Mouse (Mus musculus) midbrain, embryonic 14.5 days (tissue): ENCODE measurements around the gene Gm12166. TPM values are rescaled to one million over a fixed set of nuclear protein-coding genes. Genes with fewer than 3 reads are reported as not detected.
A peak's percentile ranks its signal among the peaks of the same experiment; 100 is the strongest.
"Not testable (repeated sequence)": the region's sequence is repeated elsewhere in the genome, so short reads cannot be mapped to it uniquely, and the experiment has no call there.

Source experiments
- ATAC-seq: fragments of 200-750 bp; cut with Nextera tagmentation; 2 replicates; pipeline ENCODE4 v1.8.0; 2017; ENCODE audit warnings: moderate number of reproducible peaks, moderate library complexity; ENCODE audit not compliant: low FRiP score, low TSS enrichment
- DNase-seq: peaks from one replicate; pipeline ENCODE4 v3.0.0-alpha.2; 2015
- H3K27ac ChIP-seq: fragments of 300-500 bp; sonication (generic); replicated peaks from 2 replicates; pipeline ENCODE4 v1.5.1; 2014; ENCODE audit warnings: mild to moderate bottlenecking, low read depth, low read length, moderate library complexity
- H3K27me3 ChIP-seq: fragments of 300-500 bp; sonication (generic); 2 replicates; pipeline ENCODE4 v1.6.1; 2014; ENCODE audit warnings: low read length, control low read depth, mixed read lengths; ENCODE audit not compliant: control insufficient read depth, insufficient read depth
- H3K36me3 ChIP-seq: fragments of 300-500 bp; sonication (generic); 2 replicates; pipeline ENCODE4 v1.6.1; 2014; ENCODE audit warnings: low read length, control low read depth; ENCODE audit not compliant: control insufficient read depth, insufficient read depth
- H3K4me1 ChIP-seq: fragments of 300-500 bp; sonication (generic); 2 replicates; pipeline ENCODE4 v1.6.1; 2014; ENCODE audit warnings: mild to moderate bottlenecking, antibody characterized with exemption, low read length, control low read depth; ENCODE audit not compliant: control insufficient read depth, insufficient read depth
- H3K4me2 ChIP-seq: fragments of 300-500 bp; sonication (generic); 2 replicates; pipeline ENCODE4 v1.6.1; 2014; ENCODE audit warnings: mild to moderate bottlenecking, low read length, moderate library complexity
- H3K4me3 ChIP-seq: fragments of 300-500 bp; sonication (generic); replicated peaks from 2 replicates; pipeline ENCODE4 v1.5.1; 2014; ENCODE audit warnings: low read depth, low read length
- H3K9ac ChIP-seq: fragments of 300-500 bp; sonication (generic); replicated peaks from 2 replicates; pipeline ENCODE4 v1.6.1; 2014; ENCODE audit warnings: mild to moderate bottlenecking, low read length, moderate library complexity
- H3K9me3 ChIP-seq: fragments of 300-500 bp; sonication (generic); 2 replicates; pipeline ENCODE4 v1.6.1; 2016; ENCODE audit warnings: low read length, control low read depth, mixed read lengths; ENCODE audit not compliant: control insufficient read depth
- WGBS: fragments of 180-500 bp; shearing (Covaris S2); extraction: QIAGEN DNeasy Blood & Tissue Kit; methylation state at CpG from one replicate; pipeline ENCODE4 v1.1.7; 2014; 5-methylcytosine and 5-hydroxymethylcytosine counted together
- polyA plus RNA-seq: library from polyadenylated mRNA; unstranded; fragments of >200 nt; fragmentation: Nextera tagmentation; extraction: Ambion mirVana; gene quantifications from 2 replicates; pipeline ENCODE4 v1.2.1, GENCODE M21; 2014

Gm12166 gene
- 5.6 and 6.0 TPM in 2 replicates for polyA plus RNA-seq

DNA sequence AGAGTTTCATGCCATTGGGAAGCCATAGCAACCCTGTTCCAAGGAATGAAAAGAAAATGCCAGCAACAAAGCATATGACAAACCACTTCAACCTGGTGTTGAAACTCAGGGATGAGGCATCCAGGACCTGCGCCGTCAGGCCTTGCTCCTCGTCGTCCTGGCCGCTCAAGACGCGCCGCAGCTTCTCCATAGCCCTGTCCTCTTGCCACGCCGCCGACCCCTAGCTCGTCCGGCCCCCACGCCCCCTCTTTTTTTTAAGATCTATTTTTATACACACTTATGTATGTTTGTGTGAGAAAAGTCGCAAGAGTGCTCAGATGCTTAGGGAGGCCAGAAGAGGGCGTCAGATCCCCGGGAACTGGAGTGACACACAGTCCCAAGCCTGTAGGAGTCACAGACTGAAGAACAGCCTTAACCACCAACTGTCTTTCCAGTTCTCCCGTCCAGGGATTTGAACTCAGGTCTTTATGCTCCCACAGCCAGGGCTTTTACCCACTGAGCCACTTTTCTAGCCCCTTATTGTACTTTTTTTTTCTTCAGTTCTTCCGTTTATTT, at the start of gene Gm12166:
Gm12166 (minus strand) TSS at position 217 of the 555 bp plus-strand sequence.
- not testable (repeated sequence) for H3K9ac ChIP-seq, H3K4me2 ChIP-seq, H3K36me3 ChIP-seq, H3K27ac ChIP-seq, ATAC-seq, H3K4me3 ChIP-seq, H3K27me3 ChIP-seq, H3K9me3 ChIP-seq
- peaks cover 11% of the 10 kb centered on the region; the same call in 1 of the 2 replicates for H3K4me1 ChIP-seq
- WGBS, result 19% methylated on average over 19 of the region's 19 CpGs
- DNase-seq, result peak; percentile 52

- H3K27ac ChIP-seq, result no peak overlapping the region
- DNase-seq (no peak), ATAC-seq (no peak)
- peaks cover 25% of the 10 kb centered on the region for H3K36me3 ChIP-seq
- H3K9me3 ChIP-seq, result no peaks in the 10 kb centered on the region
- no peak overlapping the region for H3K4me2 ChIP-seq
- no peaks in the 10 kb centered on the region for H3K4me1 ChIP-seq
- H3K4me3 ChIP-seq, result no peak overlapping the region
- WGBS, result 81% methylated on average over 3 of the region's 3 CpGs
- no peaks in the 10 kb centered on the region for H3K27me3 ChIP-seq
- no peak overlapping the region for H3K9ac ChIP-seq
These were observed 44.9 kb upstream of the Gm12166 start for GRCm38 (mm10) chr11:46097062-46097461.

DNA sequence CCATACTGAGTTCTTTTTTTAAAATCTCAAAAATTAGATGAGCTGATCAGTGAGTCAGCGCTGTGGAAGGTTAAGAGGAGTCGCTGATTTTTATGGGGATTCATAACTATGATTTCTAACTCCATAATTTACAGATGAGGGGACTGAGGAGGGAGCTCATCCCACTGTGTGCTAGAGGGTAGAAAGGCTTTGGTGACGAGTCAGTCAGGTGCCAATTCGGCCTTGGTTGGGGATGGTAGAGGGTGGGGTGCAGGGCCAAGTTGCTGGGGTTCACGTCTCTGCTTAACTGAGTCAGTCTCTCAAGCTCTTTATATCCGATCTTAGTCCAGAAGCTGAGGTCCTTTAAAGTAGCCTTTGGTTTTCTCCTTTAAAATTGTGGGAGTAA, 44.1 kb upstream of the Gm12166 start:
- DNase-seq (no peak), ATAC-seq (no peak)
- Histone ChIP-seq H3K9ac (no peak overlapping the region), H3K27ac (no peak overlapping the region), H3K27me3 (no peaks in the 10 kb centered on the region), H3K4me3 (no peak overlapping the region), H3K36me3 (peaks cover 25% of the 10 kb centered on the region), H3K4me2 (no peak overlapping the region), H3K9me3 (no peaks in the 10 kb centered on the region), H3K4me1 (no peaks in the 10 kb centered on the region)
- 95% methylated on average over 6 of the region's 6 CpGs for WGBS

DNA sequence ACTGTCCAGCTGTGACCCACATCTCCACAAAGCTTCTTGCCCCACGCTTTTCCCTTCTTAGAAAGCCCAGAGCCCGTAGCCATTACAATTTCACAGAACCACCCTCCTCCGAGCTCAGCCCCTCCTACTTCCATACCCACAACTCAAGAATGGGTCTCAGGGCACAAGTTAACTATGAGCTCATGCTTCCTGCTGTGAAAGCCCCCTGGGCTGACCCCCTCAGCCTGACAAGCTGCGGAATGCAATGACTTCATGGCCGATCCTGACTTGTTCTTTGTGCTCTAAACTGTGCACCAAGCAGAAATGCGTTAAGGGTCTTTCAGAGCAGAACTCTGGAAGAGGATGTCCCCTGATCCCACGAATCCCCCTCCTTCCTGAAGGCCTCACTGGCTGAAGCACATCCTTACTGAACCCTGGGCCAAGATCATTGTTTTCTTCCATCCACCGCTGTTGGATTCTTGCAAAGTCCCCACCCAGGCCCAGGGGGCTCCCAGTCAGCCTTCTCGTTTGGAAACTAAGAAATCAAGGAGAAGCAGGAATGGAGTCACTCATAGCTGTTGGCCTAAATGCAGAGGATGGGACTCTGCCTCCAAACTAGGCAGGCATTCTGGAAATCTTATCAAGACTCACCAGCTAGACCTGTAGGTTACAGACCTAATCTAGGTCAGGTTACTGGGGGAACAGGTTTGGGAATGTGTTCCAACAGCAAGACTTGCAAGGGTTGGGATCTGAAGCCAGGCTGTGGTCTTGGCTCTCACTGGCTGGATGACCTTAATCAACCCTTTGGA, 43.5 kb upstream of the Gm12166 start:
- 76% methylated on average over 9 of the region's 9 CpGs for WGBS
- DNase-seq, result no peak
- Histone ChIP-seq H3K9me3 (no peaks in the 10 kb centered on the region), H3K36me3 (peaks cover 20% of the 10 kb centered on the region), H3K9ac (no peak overlapping the region), H3K4me2 (no peak overlapping the region), H3K27me3 (no peaks in the 10 kb centered on the region), H3K4me1 (no peaks in the 10 kb centered on the region), H3K27ac (no peak overlapping the region), H3K4me3 (no peak overlapping the region)
- ATAC-seq, result no peak

DNA sequence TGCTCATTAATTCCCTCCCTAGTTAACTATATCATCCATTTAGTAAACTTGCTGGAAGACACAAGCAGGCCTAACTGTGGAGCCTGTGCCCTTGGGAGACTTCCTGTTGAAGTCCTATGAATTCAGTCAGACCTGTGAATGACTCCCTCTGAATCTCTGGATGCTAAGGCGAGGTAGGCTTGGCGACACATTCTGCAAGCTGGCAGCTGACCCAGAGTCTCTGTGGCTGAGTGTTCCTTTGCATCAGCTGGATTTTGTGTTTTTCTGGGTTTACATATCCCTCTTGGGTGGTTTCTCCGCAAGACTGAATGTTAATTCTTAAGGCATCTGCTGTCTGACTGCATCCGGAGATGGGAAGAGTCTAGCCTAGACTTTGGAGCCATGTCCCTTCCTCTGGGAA, 40.0 kb upstream of the Gm12166 start:
- no peak overlapping the region for H3K27ac ChIP-seq
- peaks cover 8% of the 10 kb centered on the region; the same call in 1 of the 2 replicates for H3K36me3 ChIP-seq
- WGBS, result 87% methylated on average over 4 of the region's 4 CpGs
- no peak overlapping the region for H3K9ac ChIP-seq
- H3K4me2 ChIP-seq, result no peak overlapping the region
- no peak overlapping the region for H3K4me3 ChIP-seq
- no peaks in the 10 kb centered on the region for H3K9me3 ChIP-seq
- no peaks in the 10 kb centered on the region for H3K27me3 ChIP-seq
- DNase-seq (no peak), ATAC-seq (no peak)
- no peaks in the 10 kb centered on the region for H3K4me1 ChIP-seq

DNA sequence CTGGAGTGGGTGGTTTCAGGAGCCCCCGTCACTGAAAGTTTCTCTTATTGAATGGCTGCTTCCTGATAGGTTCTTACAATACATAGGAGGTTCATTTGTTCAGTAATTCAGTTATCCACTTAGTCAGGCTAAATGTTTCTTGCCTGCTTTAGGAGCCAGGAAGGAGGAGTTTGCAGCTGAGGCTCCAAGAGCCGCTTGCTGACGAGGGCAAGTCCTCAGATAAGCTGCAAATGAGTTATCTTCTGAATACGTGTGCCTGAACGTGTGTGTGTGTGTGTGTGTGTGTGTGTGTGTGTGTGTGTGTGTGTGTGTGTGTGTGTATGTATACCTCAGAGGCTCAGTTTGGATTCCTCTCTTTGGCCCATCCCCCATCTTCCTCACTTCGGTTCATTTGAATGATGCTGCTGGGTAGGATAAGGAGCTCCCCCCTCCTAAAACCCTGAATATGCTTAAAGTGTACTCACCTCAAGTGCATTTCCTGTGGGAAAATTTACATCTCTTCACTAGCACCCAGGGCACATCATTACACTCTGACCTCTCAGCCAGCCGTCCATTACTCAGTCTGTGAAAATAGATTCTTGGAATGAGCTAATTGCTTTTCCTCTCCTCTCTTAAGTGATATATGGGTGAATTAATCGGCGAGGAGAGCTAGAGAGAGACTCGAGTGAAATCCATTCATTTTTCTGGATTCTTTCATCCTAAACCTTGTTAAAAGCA, 39.0 kb upstream of the Gm12166 start:
- H3K9me3 ChIP-seq, result no peaks in the 10 kb centered on the region
- H3K4me2 ChIP-seq, result no peak overlapping the region
- WGBS, result 74% methylated on average over 10 of the region's 10 CpGs
- no peak overlapping the region for H3K9ac ChIP-seq
- H3K4me1 ChIP-seq, result no peaks in the 10 kb centered on the region
- H3K4me3 ChIP-seq, result no peak overlapping the region
- peaks cover 8% of the 10 kb centered on the region; the same call in 1 of the 2 replicates for H3K36me3 ChIP-seq
- no peak for ATAC-seq
- no peak for DNase-seq
- H3K27ac ChIP-seq, result no peak overlapping the region
- H3K27me3 ChIP-seq, result no peaks in the 10 kb centered on the region

GRCm38 (mm10) chr11:46090036-46090725, 38.1 kb upstream of the Gm12166 start:
- no peaks in the 10 kb centered on the region for H3K27me3 ChIP-seq
- peaks cover 8% of the 10 kb centered on the region; the same call in 1 of the 2 replicates for H3K36me3 ChIP-seq
- no peak overlapping the region for H3K9ac ChIP-seq
- H3K9me3 ChIP-seq, result no peaks in the 10 kb centered on the region
- H3K27ac ChIP-seq, result no peak overlapping the region
- H3K4me2 ChIP-seq, result no peak overlapping the region
- H3K4me3 ChIP-seq, result no peak overlapping the region
- H3K4me1 ChIP-seq, result no peaks in the 10 kb centered on the region
- DNase-seq (no peak), ATAC-seq (no peak)
- WGBS, result 92% methylated on average over 10 of the region's 10 CpGs

DNA sequence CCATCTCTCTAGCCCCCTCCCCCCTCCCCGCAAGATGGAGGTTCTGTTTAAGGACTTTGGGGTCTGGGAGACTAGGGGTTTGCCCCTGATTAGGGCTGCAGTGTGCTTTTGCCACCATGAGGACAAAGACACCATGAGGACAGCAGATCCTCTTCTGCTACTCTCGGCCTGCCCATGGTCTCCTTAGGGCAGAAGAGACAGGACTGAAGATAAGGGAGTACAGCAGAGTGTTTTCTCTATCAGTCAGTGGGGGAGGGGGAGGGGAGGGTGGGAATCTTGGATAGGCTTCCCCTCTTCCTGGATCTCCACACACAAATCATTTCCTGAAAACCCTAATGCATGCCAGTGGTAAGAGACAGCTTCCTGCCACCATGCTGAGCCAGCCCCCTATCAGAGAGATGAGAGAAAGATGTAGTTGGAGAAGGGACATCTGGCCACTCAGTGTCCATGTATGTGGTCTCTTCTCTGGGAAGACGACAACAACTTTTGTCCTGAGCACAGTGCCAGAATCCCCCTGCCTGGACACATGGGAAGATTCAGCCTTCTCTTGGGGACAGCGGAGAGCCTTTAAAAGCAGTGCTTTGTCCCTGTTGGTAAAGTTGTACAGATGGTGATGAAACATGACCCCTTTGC, 37.1 kb upstream of the Gm12166 start:
- DNase-seq (no peak), ATAC-seq (no peak)
- WGBS, result 86% methylated on average over 4 of the region's 4 CpGs
- no peak overlapping the region for H3K9ac ChIP-seq
- H3K4me2 ChIP-seq, result no peak overlapping the region
- no peak overlapping the region for H3K27ac ChIP-seq
- no peaks in the 10 kb centered on the region for H3K27me3 ChIP-seq
- H3K9me3 ChIP-seq, result no peaks in the 10 kb centered on the region
- no peak overlapping the region for H3K4me3 ChIP-seq
- no peaks in the 10 kb centered on the region for H3K4me1 ChIP-seq
- H3K36me3 ChIP-seq, result no peaks in the 10 kb centered on the region
